Mouse (Mus musculus) G1E (cell line): ENCODE data around the gene Itga11.

Experiments
- CTCF ChIP-seq: IDR thresholded peaks from 2 replicates; pipeline ENCODE4 v1.5.1; 2012; ENCODE audit warnings: low read depth, low read length, inconsistent platforms, mixed read lengths
- GATA1 ChIP-seq: IDR thresholded peaks from 2 replicates; pipeline ENCODE4 v1.6.1; 2012; ENCODE audit warnings: borderline replicate concordance, low read length, inconsistent platforms, mixed read lengths
- GATA2 ChIP-seq: IDR thresholded peaks from 2 replicates; pipeline ENCODE4 v1.6.1; 2012; ENCODE audit warnings: low read depth, low read length, inconsistent platforms, borderline replicate concordance
- POLR2AphosphoS5 ChIP-seq: IDR thresholded peaks from 2 replicates; pipeline ENCODE4 v1.6.1; 2012; ENCODE audit warnings: low read depth, low read length, inconsistent platforms; ENCODE audit not compliant: insufficient replicate concordance
- TAL1 ChIP-seq: conservative IDR thresholded peaks from 2 replicates; pipeline ENCODE4 v1.6.1; 2012; ENCODE audit warnings: low read depth, low read length, inconsistent platforms, mixed read lengths

DNA sequence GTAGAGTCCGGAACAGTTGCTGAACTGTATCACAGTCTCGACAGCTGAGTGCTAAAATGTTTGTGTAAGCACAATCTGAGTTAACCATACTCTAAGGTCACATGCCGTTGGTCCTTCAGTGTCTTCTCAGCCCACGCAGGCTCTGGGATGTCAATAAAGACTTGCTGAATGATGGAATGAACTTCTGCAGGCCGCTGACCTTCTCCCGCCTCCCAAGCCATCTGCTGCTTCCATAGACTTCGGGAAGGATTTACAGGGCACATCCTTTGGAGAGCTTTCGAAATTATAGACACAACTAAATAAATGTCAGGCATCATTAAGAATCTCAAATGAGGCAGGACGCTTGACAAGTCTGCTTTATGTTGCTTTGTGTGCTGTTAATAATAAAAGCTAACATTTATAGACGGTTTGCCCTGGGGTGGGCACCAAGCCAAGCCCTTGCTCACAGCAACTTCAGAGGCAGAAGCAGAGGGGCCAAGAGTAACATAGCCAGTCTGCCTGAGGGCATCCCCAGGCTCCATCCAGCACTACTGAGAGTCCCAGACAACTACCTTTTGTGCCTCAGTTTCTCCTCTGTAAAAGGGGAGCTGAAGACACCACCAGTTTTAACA is 13.4 kb upstream of the Itga11 start:
- TF ChIP-seq CTCF: no peak
- no peak for TF ChIP-seq TAL1
- TF ChIP-seq GATA1: no peak
- no peak for TF ChIP-seq POLR2AphosphoS5
- no peak for TF ChIP-seq GATA2
